Mouse (Mus musculus) erythroblast, embryonic 14.5 days (primary cell): ENCODE data around the gene 2210011C24Rik.

ENCODE experiments used
- GATA1 ChIP-seq: IDR thresholded peaks from 2 replicates; pipeline ENCODE4 v1.6.1; 2012; ENCODE audit warnings: low read length, inconsistent platforms, mixed read lengths
- TAL1 ChIP-seq: IDR thresholded peaks from 3 replicates; pipeline ENCODE4 v1.6.1; 2012; ENCODE audit warnings: low read length, inconsistent platforms, mixed read lengths

GRCm38 (mm10) chr8:84052746-84053145 is 40.8 kb upstream of the 2210011C24Rik start:
- no peak for TF ChIP-seq GATA1
- TF ChIP-seq TAL1, result no peak
